Mouse (Mus musculus): Measurements from ENCODE around the gene Nr1h5. TPM values are rescaled to one million over a fixed set of nuclear protein-coding genes. Genes with fewer than 3 reads are reported as not detected.

Gene Nr1h5
- total RNA-seq, 1 experiment from 2014 or later = 0.33 TPM

Other genes with a start within 250 kb of the Nr1h5 start
- 9.6 and 9.8 TPM in 2 replicates for gene Tspan2, start 229.6 kb downstream of the Nr1h5 start, total RNA-seq (2021)
- gene Tshb, start 181.4 kb downstream of the Nr1h5 start, total RNA-seq (2021) = not detected in 2 replicates
- 0.11 TPM in 1 of 2 replicates, not detected in the other for gene Sycp1, start 28.0 kb downstream of the Nr1h5 start, total RNA-seq (2021)
- 67.6 and 81.5 TPM in 2 replicates for gene Sike1, start 31.6 kb upstream of the Nr1h5 start, total RNA-seq (2021)
- gene Csde1, start 56.3 kb upstream of the Nr1h5 start, total RNA-seq (2021) = 342 and 351 TPM in 2 replicates
- 57.4 and 65.0 TPM in 2 replicates for gene Nras, start 94.2 kb upstream of the Nr1h5 start, total RNA-seq (2021)
- 0.56 TPM in 1 of 2 replicates, not detected in the other for gene Ampd1, start 109.9 kb upstream of the Nr1h5 start, total RNA-seq (2021)
- gene Dennd2c, start 138.5 kb upstream of the Nr1h5 start, total RNA-seq (2021) = 2.0 and 3.0 TPM in 2 replicates
- gene Bcas2, start 207.5 kb upstream of the Nr1h5 start, total RNA-seq (2021) = 50.4 and 54.4 TPM in 2 replicates

Data from adrenal gland, postnatal 14 days (tissue).